Mouse (Mus musculus) kidney, postnatal 0 days (tissue): ENCODE measurements at regions not wholly inside any gene's neighbourhood (a gene's known extent, or its start where the extent isn't known, plus 50 kb on each side); places are given as distances from the start of the nearest gene placed in this dataset.
"Not testable (repeated sequence)": the region's sequence is repeated elsewhere in the genome, so short reads cannot be mapped to it uniquely, and the experiment has no call there.

Experiments used
- ATAC-seq: fragments of 200-750 bp; cut with Nextera tagmentation; replicated peaks from 2 replicates; pipeline ENCODE4 v1.8.0; 2017; ENCODE audit warnings: low read depth, moderate number of reproducible peaks, moderate TSS enrichment, moderate library complexity; ENCODE audit not compliant: low FRiP score
- DNase-seq: peaks from one replicate; pipeline ENCODE4 v3.0.0-alpha.2; 2016; ENCODE audit warnings: low spot score
- H3K27ac ChIP-seq: fragments of 300-500 bp; sonication (generic); 2 replicates; pipeline ENCODE4 v1.5.1; 2014; ENCODE audit warnings: mild to moderate bottlenecking
- H3K27me3 ChIP-seq: fragments of 300-500 bp; sonication (generic); 2 replicates; pipeline ENCODE4 v1.6.1; 2014; ENCODE audit warnings: low read length, mixed read lengths; ENCODE audit not compliant: insufficient read depth
- H3K36me3 ChIP-seq: fragments of 300-500 bp; sonication (generic); 2 replicates; pipeline ENCODE4 v1.6.1; 2014; ENCODE audit warnings: low read length, mixed read lengths; ENCODE audit not compliant: insufficient read depth
- H3K4me1 ChIP-seq: fragments of 300-500 bp; sonication (generic); replicated peaks from 2 replicates; pipeline ENCODE4 v1.6.1; 2014; ENCODE audit warnings: antibody characterized with exemption, low read length, mixed read lengths; ENCODE audit not compliant: insufficient read depth
- H3K4me2 ChIP-seq: fragments of 300-500 bp; sonication (generic); 2 replicates; pipeline ENCODE4 v1.6.1; 2014; ENCODE audit warnings: mild to moderate bottlenecking, low read length, moderate library complexity, mixed read lengths
- H3K4me3 ChIP-seq: fragments of 300-500 bp; sonication (generic); replicated peaks from 2 replicates; pipeline ENCODE4 v1.5.1; 2014; ENCODE audit warnings: low read depth, low read length
- H3K9ac ChIP-seq: fragments of 300-500 bp; sonication (generic); 2 replicates; pipeline ENCODE4 v1.6.1; 2014; ENCODE audit warnings: low read depth, low read length
- H3K9me3 ChIP-seq: fragments of 300-500 bp; sonication (generic); replicated peaks from 2 replicates; pipeline ENCODE4 v1.6.1; 2016; ENCODE audit warnings: low read length, inconsistent platforms, mixed read lengths
- CTCF ChIP-seq: IDR thresholded peaks from 2 replicates; pipeline ENCODE4 v1.5.1; 2016; ENCODE audit warnings: antibody characterized with exemption, low read depth, mild to moderate bottlenecking, moderate library complexity
- WGBS: fragments of 180-500 bp; shearing (Covaris S2); extraction: QIAGEN DNeasy Blood & Tissue Kit; methylation state at CpG from one replicate; pipeline ENCODE4 v1.1.7; 2014; 5-methylcytosine and 5-hydroxymethylcytosine counted together

DNA sequence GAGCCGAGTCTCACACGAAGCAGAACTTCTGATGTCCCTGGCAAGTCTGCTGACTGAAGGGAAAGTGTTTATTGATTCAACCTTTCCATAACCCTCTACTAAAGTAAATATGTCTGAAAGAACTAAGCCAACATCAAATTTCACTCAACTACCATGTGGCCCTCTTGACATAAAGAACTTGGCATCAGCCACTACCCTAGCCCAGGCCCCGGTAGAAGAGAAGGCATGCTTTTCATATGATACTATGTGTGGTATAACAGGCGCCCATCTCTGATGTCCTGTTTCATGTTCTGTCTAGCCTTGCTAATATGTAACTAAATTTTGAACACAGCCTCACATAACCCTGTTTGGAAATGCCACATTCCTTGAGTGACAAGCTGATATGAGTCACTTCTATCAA, 811.0 kb upstream of the Sox9 start:
- DNase-seq (no peak), ATAC-seq (no peak)
- no peaks in the 10 kb centered on the region for H3K27me3 ChIP-seq
- no peak overlapping the region for H3K27ac ChIP-seq
- H3K36me3 ChIP-seq: no peaks in the 10 kb centered on the region
- no peak overlapping the region for H3K4me2 ChIP-seq
- TF ChIP-seq CTCF: no peak
- no peak overlapping the region for H3K4me3 ChIP-seq
- 74% methylated on average over 4 of the region's 4 CpGs for WGBS
- H3K9me3 ChIP-seq: no peaks in the 10 kb centered on the region
- no peak overlapping the region for H3K9ac ChIP-seq
- no peaks in the 10 kb centered on the region for H3K4me1 ChIP-seq

DNA sequence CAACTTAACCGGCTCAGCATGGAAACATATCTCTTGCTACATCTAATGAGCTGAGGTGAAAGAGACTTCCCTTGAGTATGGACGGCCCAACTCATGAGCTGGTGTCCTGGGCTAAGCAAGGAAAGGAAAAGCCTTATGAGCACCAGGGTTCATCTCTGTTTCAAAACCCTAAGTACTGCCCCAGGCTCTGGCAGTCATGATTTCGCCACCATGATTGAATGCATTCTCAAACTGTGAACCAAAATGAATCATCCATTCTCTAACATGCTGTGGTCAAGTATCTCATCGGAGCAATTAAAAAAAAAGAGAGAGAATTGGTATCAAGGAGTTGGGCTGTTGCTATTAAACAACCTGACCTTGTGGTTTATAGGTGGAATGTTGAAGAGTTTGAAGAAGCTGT, 803.4 kb upstream of the Sox9 start:
- Histone ChIP-seq H3K4me2 (no peak overlapping the region), H3K4me1 (no peaks in the 10 kb centered on the region), H3K9ac (no peak overlapping the region), H3K27ac (no peak overlapping the region), H3K36me3 (no peaks in the 10 kb centered on the region), H3K4me3 (no peak overlapping the region), H3K27me3 (no peaks in the 10 kb centered on the region), H3K9me3 (no peaks in the 10 kb centered on the region)
- WGBS: 84% methylated on average over 4 of the region's 4 CpGs
- DNase-seq (no peak), ATAC-seq (no peak)
- no peak for TF ChIP-seq CTCF

DNA sequence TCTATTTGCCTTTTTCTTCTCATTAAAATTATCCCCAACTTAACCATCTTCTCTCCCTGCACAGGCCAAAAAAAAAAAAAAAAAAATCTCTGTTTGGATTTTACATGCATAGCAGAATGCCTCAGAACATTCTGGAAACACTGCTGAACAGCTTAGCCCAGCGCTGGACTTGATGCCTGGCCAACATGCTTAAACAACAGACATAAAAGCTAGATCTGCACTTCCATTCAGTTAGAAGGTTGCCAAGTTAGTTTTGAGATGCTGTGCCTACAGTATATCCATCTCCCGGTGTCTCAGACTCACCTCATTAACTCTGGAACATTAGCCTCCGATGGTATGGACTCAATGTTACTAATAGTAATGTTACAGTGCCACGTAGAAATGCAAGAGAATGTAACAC, 785.6 kb upstream of the Sox9 start:
- no peak overlapping the region for H3K9ac ChIP-seq
- no peak for TF ChIP-seq CTCF
- H3K4me3 ChIP-seq: no peak overlapping the region
- no peaks in the 10 kb centered on the region for H3K4me1 ChIP-seq
- H3K27me3 ChIP-seq: no peaks in the 10 kb centered on the region
- H3K4me2 ChIP-seq: no peak overlapping the region
- H3K9me3 ChIP-seq: no peaks in the 10 kb centered on the region
- 47% methylated on average over 4 of the region's 4 CpGs for WGBS
- no peak overlapping the region for H3K27ac ChIP-seq
- no peaks in the 10 kb centered on the region for H3K36me3 ChIP-seq
- ATAC-seq: no peak
- peak; percentile 12 for DNase-seq

DNA sequence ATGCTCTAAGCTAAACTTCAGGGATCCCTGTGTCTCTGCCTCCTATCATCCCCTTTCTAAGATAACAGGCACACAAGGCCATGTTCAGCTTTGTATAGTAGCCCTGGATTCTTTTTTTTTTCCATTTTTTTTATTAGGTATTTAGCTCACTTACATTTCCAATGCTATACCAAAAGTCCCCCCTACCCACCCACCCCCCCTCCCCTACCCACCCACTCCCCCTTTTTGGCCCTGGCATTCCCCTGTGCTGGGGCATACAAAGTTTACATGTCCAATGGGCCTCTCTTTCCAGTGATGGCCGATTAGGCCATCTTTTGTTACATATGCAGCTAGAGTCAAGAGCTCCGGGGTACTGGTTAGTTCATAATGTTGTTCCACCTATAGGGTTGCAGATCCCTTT, 771.2 kb upstream of the Sox9 start:
- not testable (repeated sequence) for H3K27ac ChIP-seq, H3K4me3 ChIP-seq, H3K4me2 ChIP-seq, H3K36me3 ChIP-seq, H3K4me1 ChIP-seq, H3K27me3 ChIP-seq, H3K9me3 ChIP-seq, DNase-seq, H3K9ac ChIP-seq
- ATAC-seq: peak; percentile 77; the same call in 1 of the 2 replicates
- WGBS: no CpG with 5 or more reads among the region's 2 CpGs

DNA sequence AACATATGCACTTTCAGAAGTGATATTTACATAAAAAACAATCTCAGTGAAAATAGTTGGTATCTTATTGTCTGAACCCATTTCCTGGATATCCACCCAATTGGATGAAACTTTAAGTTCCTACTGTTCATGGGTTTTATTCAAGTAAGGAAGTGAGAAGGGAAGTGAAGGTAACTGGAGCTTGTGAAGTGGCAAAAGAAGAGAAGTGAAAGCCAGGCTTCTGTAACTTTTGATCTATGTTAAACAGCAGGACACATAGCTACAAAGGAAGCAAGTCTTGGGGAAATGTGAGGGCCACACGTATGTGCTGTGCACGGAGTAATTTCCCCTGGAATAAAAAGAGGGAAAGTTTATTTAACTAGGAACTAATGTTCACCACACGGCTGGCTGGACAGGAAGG, 764.1 kb upstream of the Sox9 start:
- Histone ChIP-seq H3K9ac (no peak overlapping the region), H3K36me3 (no peaks in the 10 kb centered on the region), H3K27me3 (no peaks in the 10 kb centered on the region), H3K9me3 (no peaks in the 10 kb centered on the region), H3K4me2 (no peak overlapping the region), H3K27ac (no peak overlapping the region), H3K4me3 (no peak overlapping the region), H3K4me1 (no peaks in the 10 kb centered on the region)
- no peak for TF ChIP-seq CTCF
- ATAC-seq (no peak), DNase-seq (no peak)
- WGBS: 78% methylated on average over 3 of the region's 3 CpGs

DNA sequence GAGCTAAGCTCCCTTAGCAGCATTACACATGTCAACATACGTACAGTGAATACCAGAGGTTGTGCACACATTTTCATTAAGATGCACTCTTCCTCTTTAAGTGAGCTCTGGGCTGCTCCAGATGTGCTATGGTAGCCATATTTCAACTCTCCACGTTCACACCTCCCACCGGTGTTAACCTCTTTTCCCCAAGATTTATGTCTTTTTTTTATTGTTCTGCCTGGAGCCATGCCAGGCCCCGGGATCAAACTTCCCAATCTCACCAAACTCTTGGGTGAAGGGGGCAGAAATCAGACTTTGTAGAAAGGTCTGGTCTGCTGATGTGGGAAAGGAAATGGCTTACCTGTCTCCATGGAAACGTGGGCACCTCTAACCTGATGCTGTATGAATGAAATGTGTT, 754.0 kb upstream of the Sox9 start:
- no peak overlapping the region for H3K4me2 ChIP-seq
- H3K27me3 ChIP-seq: no peaks in the 10 kb centered on the region
- TF ChIP-seq CTCF: no peak
- H3K9ac ChIP-seq: no peak overlapping the region
- DNase-seq: no peak
- H3K36me3 ChIP-seq: no peaks in the 10 kb centered on the region
- 31% methylated on average over 5 of the region's 5 CpGs for WGBS
- no peak overlapping the region for H3K27ac ChIP-seq
- H3K4me1 ChIP-seq: no peaks in the 10 kb centered on the region
- no peaks in the 10 kb centered on the region for H3K9me3 ChIP-seq
- no peak for ATAC-seq
- no peak overlapping the region for H3K4me3 ChIP-seq

DNA sequence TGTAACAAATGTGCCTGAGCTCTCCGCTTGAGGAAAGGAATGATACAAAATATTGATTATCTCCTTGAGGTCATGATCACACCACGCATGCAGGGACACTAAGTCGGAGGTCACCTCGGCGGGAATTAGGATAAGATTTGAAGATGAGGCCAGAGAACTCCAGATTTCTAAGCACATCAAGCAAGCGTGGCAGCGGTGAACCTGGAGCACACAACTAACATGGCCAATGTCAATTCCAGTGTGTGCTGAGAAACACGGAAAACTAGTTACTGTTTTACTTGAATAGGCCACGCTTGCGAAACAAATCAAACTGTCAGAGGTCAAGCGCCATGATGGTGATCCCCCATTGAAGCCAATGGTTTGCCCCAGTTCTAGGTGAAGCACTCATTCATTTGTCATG, 743.3 kb upstream of the Sox9 start:
- no peaks in the 10 kb centered on the region for H3K4me1 ChIP-seq
- no peak overlapping the region for H3K27ac ChIP-seq
- H3K36me3 ChIP-seq: no peaks in the 10 kb centered on the region
- H3K9me3 ChIP-seq: no peaks in the 10 kb centered on the region
- ATAC-seq (no peak), DNase-seq (no peak)
- no peak for TF ChIP-seq CTCF
- H3K27me3 ChIP-seq: no peaks in the 10 kb centered on the region
- H3K4me2 ChIP-seq: no peak overlapping the region
- H3K9ac ChIP-seq: no peak overlapping the region
- H3K4me3 ChIP-seq: no peak overlapping the region
- 93% methylated on average over 11 of the region's 11 CpGs for WGBS
